Mouse (Mus musculus): ENCODE measurements around the gene Commd4.

The Commd4 gene

GRCm38 (mm10) chr9:57141417-57142353, 16.4 kb downstream of the Commd4 start:
- DNase-seq (ENCODE audit: low read depth) = no peak

GRCm38 (mm10) chr9:57139571-57139970, 18.6 kb downstream of the Commd4 start:
- DNase-seq (ENCODE audit: low read depth) = no peak

- no peak for DNase-seq (ENCODE audit: low read depth)
Measured at GRCm38 (mm10) chr9:57139110-57139509, 19.0 kb downstream of the Commd4 start.

GRCm38 (mm10) chr9:57138507-57138906, 19.6 kb downstream of the Commd4 start:
- no peak for DNase-seq (ENCODE audit: low read depth)

GRCm38 (mm10) chr9:57137777-57138176, 20.4 kb downstream of the Commd4 start:
- no peak for DNase-seq (ENCODE audit: low read depth)

- no peak for DNase-seq (ENCODE audit: low read depth)
Measured at GRCm38 (mm10) chr9:57137246-57137645, 20.9 kb downstream of the Commd4 start.

- DNase-seq (ENCODE audit: low read depth) = peak; percentile 97
Measured at GRCm38 (mm10) chr9:57130577-57131433, 27.3 kb downstream of the Commd4 start, which contains the start of gene Man2c1. Man2c1 (plus strand) TSS chr9:57130690.

GRCm38 (mm10) chr9:57129641-57130040, 28.5 kb downstream of the Commd4 start:
- peak; percentile 18 for DNase-seq (ENCODE audit: low read depth)

GRCm38 (mm10) chr9:57117261-57117755, 40.8 kb downstream of the Commd4 start:
- no peak for DNase-seq (ENCODE audit: low read depth)

All from naive thymus-derived CD4-positive, alpha-beta T cell, adult 2 months (primary cell).